ENCODE assay signal across 8 mouse cellular contexts in the genomic region with DNA sequence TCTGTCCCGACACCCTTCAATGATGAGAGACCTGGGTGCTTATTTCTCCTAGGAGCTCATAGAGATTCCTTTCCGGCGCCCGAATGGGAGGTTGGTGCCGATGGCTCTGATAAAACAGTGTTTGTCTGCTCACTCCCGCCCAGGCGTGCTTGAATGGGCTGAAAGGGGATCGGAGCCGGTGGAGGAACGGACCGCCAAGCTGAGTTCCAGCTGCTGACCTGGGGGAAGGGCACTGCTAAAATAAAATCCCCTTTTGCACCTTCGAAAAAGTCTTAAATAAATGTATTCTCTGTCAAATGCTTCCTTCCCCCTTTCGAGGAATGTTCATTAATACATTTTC. TPM values are rescaled to one million over a fixed set of nuclear protein-coding genes. Genes with fewer than 3 reads are reported as not detected.
DNase-seq lines count a peak whose midpoint lies in the region; ATAC-seq and TF ChIP-seq lines count a peak whose summit lies in the region.

No protein-coding gene starts in this region.

- CTCF ChIA-PET in Patski (lab: Charles Lee): interaction anchor here (1.1 to 1.8 kb wide), 6 partner anchors 11 to 92 kb away, joined by 3 to 8 read pairs (median 4); no protein-coding TSS in a partner anchor

- ATAC-seq in heart, embryonic 15.5 days (replicated peaks; ENCODE audit: insufficient number of reproducible peaks, insufficient read depth, low FRiP score, low read depth): no peak
- ATAC-seq in Patski: peak; percentile 24
- ATAC-seq in hindbrain, embryonic 11.5 days (ENCODE audit: low FRiP score): peak; percentile 65
- ATAC-seq in megakaryocyte-erythroid progenitor cell, adult 5-6 weeks (replicated peaks; ENCODE audit: low FRiP score, low TSS enrichment, poor library complexity, severe bottlenecking): peak; percentile 33

- TF ChIP-seq CTCF in Patski (IDR thresholded peaks at IDR 0.05): no peak

- peak overlapping the region; percentile 85 for H3K4me2 ChIP-seq in heart, embryonic 15.5 days
- peak overlapping the region; percentile 77 for H3K4me2 ChIP-seq in hindbrain, embryonic 11.5 days (replicated peaks; ENCODE audit: low read depth, low read length)

- H3K9me3 ChIP-seq in heart, embryonic 15.5 days (replicated peaks): no peaks in the 10 kb centered on the region
- no peaks in the 10 kb centered on the region for H3K9me3 ChIP-seq in hindbrain, embryonic 11.5 days (ENCODE audit: control insufficient read depth, low read length)

- peak overlapping the region; percentile 74 for H3K9ac ChIP-seq in heart, embryonic 15.5 days
- H3K9ac ChIP-seq in hindbrain, embryonic 11.5 days (ENCODE audit: low read depth, low read length): peak overlapping the region; percentile 79

- no peak for DNase-seq in heart, adult 9 months (ENCODE audit: low spot score in 2 of 2)
- no peak for DNase-seq in Patski (ENCODE audit: low read depth, low spot score)
- no peak for DNase-seq in hindbrain, embryonic 11.5 days (ENCODE audit: low spot score)
- no peak for DNase-seq in ovary, postnatal 36 days (ENCODE audit: low spot score)
- DNase-seq in cerebellum, postnatal 4 days (ENCODE audit: low spot score in 2 of 2): no peak
- DNase-seq in kidney, adult 11 months: no peak

- 5% methylated on average over 13 of the region's 13 CpGs for WGBS in heart, embryonic 15.5 days
- WGBS in hindbrain, embryonic 11.5 days: 6% methylated on average over 13 of the region's 13 CpGs

- peaks cover 46% of the 10 kb centered on the region for H3K4me1 ChIP-seq in heart, embryonic 15.5 days (replicated peaks)
- peaks cover 12% of the 10 kb centered on the region for H3K4me1 ChIP-seq in hindbrain, embryonic 11.5 days (replicated peaks; ENCODE audit: control insufficient read depth, insufficient read depth, low read length)

- H3K4me3 ChIP-seq in heart, embryonic 15.5 days: peak overlapping the region; percentile 95
- H3K4me3 ChIP-seq in hindbrain, embryonic 11.5 days (ENCODE audit: low read depth, low read length): peak overlapping the region; percentile 88

- no peaks in the 10 kb centered on the region for H3K27me3 ChIP-seq in heart, embryonic 15.5 days
- H3K27me3 ChIP-seq in Patski: no peaks in the 10 kb centered on the region
- H3K27me3 ChIP-seq in hindbrain, embryonic 11.5 days (ENCODE audit: control insufficient read depth, insufficient read depth, low read length): no peaks in the 10 kb centered on the region

- H3K27ac ChIP-seq in heart, embryonic 15.5 days: peak overlapping the region; percentile 90
- peak overlapping the region; percentile 76 for H3K27ac ChIP-seq in hindbrain, embryonic 11.5 days (ENCODE audit: low read depth, low read length)

- peaks cover 29% of the 10 kb centered on the region for H3K36me3 ChIP-seq in heart, embryonic 15.5 days
- peaks cover 4% of the 10 kb centered on the region for H3K36me3 ChIP-seq in hindbrain, embryonic 11.5 days (ENCODE audit: control insufficient read depth, insufficient read depth, low read length)

- in situ Hi-C loops in Patski (cut with MboI; ENCODE audit: low pct_unique_long_range_greater_than_20kb): no loop called here

- POLR2A ChIA-PET in Patski (lab: Charles Lee): interaction anchor here (0.8 to 0.9 kb wide), 2 partner anchors 9 to 108 kb away, joined by 3 read pairs; no protein-coding TSS in a partner anchor

RNA-seq across cellular contexts. Expression of gene Sf3b2, which starts 0.5 kb away (rescaled TPM):
- 195 and 216 TPM in 2 replicates for polyA plus RNA-seq in heart, embryonic 15.5 days (2015; fragmentation: Nextera tagmentation; extraction: Ambion mirVana)
- polyA plus RNA-seq in Patski (2021): 255 TPM
- polyA plus RNA-seq in hindbrain, embryonic 11.5 days (2014; fragmentation: Nextera tagmentation; extraction: Ambion mirVana): 385 and 404 TPM in 2 replicates
- 181 and 235 TPM in 2 replicates for total RNA-seq in megakaryocyte-erythroid progenitor cell, adult 5-6 weeks (2014; fragmentation: Nextera tagmentation)
- total RNA-seq in megakaryocyte-erythroid progenitor cell, adult 5-6 weeks (2017): 274 and 277 TPM in 2 replicates

RNA-seq across cellular contexts. Expression of gene Gal3st3, which starts 2.4 kb away (rescaled TPM):
- polyA plus RNA-seq in heart, embryonic 15.5 days (2015; fragmentation: Nextera tagmentation; extraction: Ambion mirVana): 7.3 and 7.7 TPM in 2 replicates
- not detected for polyA plus RNA-seq in Patski (2021)
- 14.0 and 14.6 TPM in 2 replicates for polyA plus RNA-seq in hindbrain, embryonic 11.5 days (2014; fragmentation: Nextera tagmentation; extraction: Ambion mirVana)
- total RNA-seq in megakaryocyte-erythroid progenitor cell, adult 5-6 weeks (2014; fragmentation: Nextera tagmentation): not detected in 2 replicates
- not detected in 2 replicates for total RNA-seq in megakaryocyte-erythroid progenitor cell, adult 5-6 weeks (2017)

RNA-seq across cellular contexts. Expression of gene Pacs1, which starts 22.8 kb away (rescaled TPM):
- polyA plus RNA-seq in heart, embryonic 15.5 days (2015; fragmentation: Nextera tagmentation; extraction: Ambion mirVana): 15.1 and 21.6 TPM in 2 replicates
- polyA plus RNA-seq in Patski (2021): 23.8 TPM
- 23.2 and 23.4 TPM in 2 replicates for polyA plus RNA-seq in hindbrain, embryonic 11.5 days (2014; fragmentation: Nextera tagmentation; extraction: Ambion mirVana)
- total RNA-seq in megakaryocyte-erythroid progenitor cell, adult 5-6 weeks (2014; fragmentation: Nextera tagmentation): 44.9 and 52.2 TPM in 2 replicates
- 10.1 and 12.4 TPM in 2 replicates for total RNA-seq in megakaryocyte-erythroid progenitor cell, adult 5-6 weeks (2017)

RNA-seq across cellular contexts. Expression of gene Catsper1, which starts 39.8 kb away (rescaled TPM):
- not detected in 2 replicates for polyA plus RNA-seq in heart, embryonic 15.5 days (2015; fragmentation: Nextera tagmentation; extraction: Ambion mirVana)
- polyA plus RNA-seq in Patski (2021): not detected
- polyA plus RNA-seq in hindbrain, embryonic 11.5 days (2014; fragmentation: Nextera tagmentation; extraction: Ambion mirVana): not detected in 2 replicates
- not detected in 2 replicates for total RNA-seq in megakaryocyte-erythroid progenitor cell, adult 5-6 weeks (2014; fragmentation: Nextera tagmentation)
- not detected in 2 replicates for total RNA-seq in megakaryocyte-erythroid progenitor cell, adult 5-6 weeks (2017)

RNA-seq across cellular contexts. Expression of gene Cst6, which starts 53.7 kb away (rescaled TPM):
- polyA plus RNA-seq in heart, embryonic 15.5 days (2015; fragmentation: Nextera tagmentation; extraction: Ambion mirVana): 0.87 and 1.4 TPM in 2 replicates
- 1.1 TPM for polyA plus RNA-seq in Patski (2021)
- 1.7 and 2.3 TPM in 2 replicates for polyA plus RNA-seq in hindbrain, embryonic 11.5 days (2014; fragmentation: Nextera tagmentation; extraction: Ambion mirVana)
- not detected in 2 replicates for total RNA-seq in megakaryocyte-erythroid progenitor cell, adult 5-6 weeks (2014; fragmentation: Nextera tagmentation)
- not detected in 2 replicates for total RNA-seq in megakaryocyte-erythroid progenitor cell, adult 5-6 weeks (2017)
